Comparison of ENCODE assay signal across 8 mouse cellular contexts in genomic region chr7:12998851-12999250, GRCm38 (mm10). TPM values are rescaled to one million over a fixed set of nuclear protein-coding genes. Genes with fewer than 3 reads are reported as not detected.
DNase-seq lines count a peak whose midpoint lies in the region; ATAC-seq and TF ChIP-seq lines count a peak whose summit lies in the region.

Gene Trim28 (plus strand): TSS chr7:12999114.

- no peak for TF ChIP-seq CTCF in thymus, adult 2 months (IDR thresholded peaks at IDR 0.05; ENCODE audit: borderline replicate concordance, control insufficient read depth, extremely low read depth, insufficient read depth, low read length, poor library complexity)

- H3K36me3 ChIP-seq in thymus, adult 2 months (ENCODE audit: control insufficient read depth, insufficient read depth, low read length) = no peaks in the 10 kb centered on the region
- H3K36me3 ChIP-seq in limb, embryonic 14.5 days (ENCODE audit: control insufficient read depth, insufficient read depth, low read length) = no peaks in the 10 kb centered on the region
- H3K36me3 ChIP-seq in stomach, embryonic 14.5 days (ENCODE audit: control insufficient read depth, insufficient read depth, low read length) = no peaks in the 10 kb centered on the region

- no peaks in the 10 kb centered on the region for H3K4me1 ChIP-seq in thymus, adult 2 months (replicated peaks; ENCODE audit: control insufficient read depth, insufficient read depth, low read length)
- H3K4me1 ChIP-seq in limb, embryonic 14.5 days (ENCODE audit: control insufficient read depth, insufficient read depth, low read length) = no peaks in the 10 kb centered on the region
- H3K4me1 ChIP-seq in stomach, embryonic 14.5 days (ENCODE audit: control insufficient read depth, insufficient read depth, low read length) = no peaks in the 10 kb centered on the region

- TF ChIP-seq POLR2A in thymus, adult 2 months (IDR thresholded peaks at IDR 0.05; ENCODE audit: control insufficient read depth, extremely low read depth, insufficient read depth, low read length, poor library complexity) = no peak
- TF ChIP-seq POLR2A in limb, embryonic 14.5 days (IDR thresholded peaks at IDR 0.05; ENCODE audit: borderline replicate concordance, extremely low read depth, insufficient read depth, insufficient read length) = no peak

- ATAC-seq in erythroid progenitor cell, adult 5-6 weeks (replicated peaks; ENCODE audit: low FRiP score, poor library complexity, severe bottlenecking) = no peak
- no peak for ATAC-seq in limb, embryonic 14.5 days (ENCODE audit: low FRiP score, low read depth)
- ATAC-seq in stomach, embryonic 14.5 days (ENCODE audit: insufficient number of reproducible peaks, insufficient read depth, low FRiP score, low read depth) = no peak
- ATAC-seq in cerebellum, adult (ENCODE audit: insufficient number of reproducible peaks, low FRiP score, low TSS enrichment) = no peak

- no peak within 1 kb of the TSS for H3K4me3 ChIP-seq in thymus, adult 2 months (ENCODE audit: control insufficient read depth, insufficient read depth, low read length)
- no peak within 1 kb of the TSS for H3K4me3 ChIP-seq in limb, embryonic 14.5 days (replicated peaks; ENCODE audit: low read length)
- no peak within 1 kb of the TSS for H3K4me3 ChIP-seq in stomach, embryonic 14.5 days (ENCODE audit: low read depth, low read length)

- H3K27me3 ChIP-seq in thymus, adult 2 months (ENCODE audit: control insufficient read depth, insufficient read depth, low read length) = no peaks in the 10 kb centered on the region
- no peaks in the 10 kb centered on the region for H3K27me3 ChIP-seq in limb, embryonic 14.5 days (ENCODE audit: control insufficient read depth, insufficient read depth, low read length)
- H3K27me3 ChIP-seq in stomach, embryonic 14.5 days (ENCODE audit: control insufficient read depth, insufficient read depth, low read length) = no peaks in the 10 kb centered on the region

- no peak within 1 kb of the TSS for H3K4me2 ChIP-seq in limb, embryonic 14.5 days (replicated peaks; ENCODE audit: low read depth, low read length, severe bottlenecking)
- H3K4me2 ChIP-seq in stomach, embryonic 14.5 days (replicated peaks; ENCODE audit: low read depth, low read length) = no peak within 1 kb of the TSS

- WGBS in thymus, adult 2 months = 90% methylated on average over 3 of the region's 3 CpGs
- 86% methylated on average over 3 of the region's 3 CpGs for WGBS in limb, embryonic 14.5 days
- 86% methylated on average over 3 of the region's 3 CpGs for WGBS in stomach, embryonic 14.5 days

- no peaks in the 10 kb centered on the region for H3K9me3 ChIP-seq in limb, embryonic 14.5 days (ENCODE audit: control insufficient read depth, low read length)
- H3K9me3 ChIP-seq in stomach, embryonic 14.5 days (ENCODE audit: control insufficient read depth, low read depth, low read length) = no peaks in the 10 kb centered on the region

- H3K9ac ChIP-seq in limb, embryonic 14.5 days (ENCODE audit: low read depth, low read length, severe bottlenecking) = no peak within 1 kb of the TSS
- no peak within 1 kb of the TSS for H3K9ac ChIP-seq in stomach, embryonic 14.5 days (replicated peaks; ENCODE audit: low read depth, low read length)

- intact Hi-C loops in heart, postnatal 36 days (cut with DNase I) = no loop called here

- no peak within 1 kb of the TSS for H3K27ac ChIP-seq in thymus, adult 2 months (ENCODE audit: control insufficient read depth, insufficient read depth, low read length)
- H3K27ac ChIP-seq in limb, embryonic 14.5 days (replicated peaks; ENCODE audit: low read depth, low read length) = no peak within 1 kb of the TSS
- no peak within 1 kb of the TSS for H3K27ac ChIP-seq in stomach, embryonic 14.5 days (ENCODE audit: low read length)

- DNase-seq in thymus, adult 2 months = no peak
- no peak for DNase-seq in thymus, postnatal 25 days
- DNase-seq in heart, postnatal 36 days = no peak
- no peak for DNase-seq in limb, embryonic 14.5 days (ENCODE audit: low spot score)
- DNase-seq in cerebellum, adult 18-20 months = no peak

RNA-seq across cellular contexts. Expression of gene Trim28, which starts in this region (rescaled TPM):
- polyA plus RNA-seq in thymus, adult 2 months (2012; rRNA removed) = 902 and 905 TPM in 2 replicates
- 194 and 220 TPM in 2 replicates for total RNA-seq in erythroid progenitor cell, adult 5-6 weeks (2015; ENCODE audit: low replicate concordance)
- total RNA-seq in erythroid progenitor cell, adult 5-6 weeks (2017; ENCODE audit: low replicate concordance) = 137 and 141 TPM in 2 replicates
- 10 to 100 TPM; 83.3 to 95.8 TPM for total RNA-seq in heart, postnatal 36 days (2021)
- polyA plus RNA-seq in limb, embryonic 14.5 days (2012; rRNA removed) = 610 and 816 TPM in 2 replicates
- 408 and 456 TPM in 2 replicates for polyA plus RNA-seq in limb, embryonic 14.5 days (2014; fragmentation: Nextera tagmentation; extraction: Ambion mirVana)
- polyA plus RNA-seq in stomach, embryonic 14.5 days (2014; fragmentation: Nextera tagmentation; extraction: Ambion mirVana) = 386 and 397 TPM in 2 replicates
